Mouse (Mus musculus) heart, embryonic 14.5 days (tissue): ENCODE data around the gene Gse1. TPM values are rescaled to one million over a fixed set of nuclear protein-coding genes. Genes with fewer than 3 reads are reported as not detected.

Experiments used
- ATAC-seq: fragments of 200-750 bp; cut with Nextera tagmentation; 2 replicates; pipeline ENCODE4 v1.8.0; 2017; ENCODE audit warnings: low read depth, moderate TSS enrichment; ENCODE audit not compliant: insufficient number of reproducible peaks, insufficient read depth, low FRiP score
- H3K27ac ChIP-seq, 2 experiments: fragments of 200-500 bp in 1 of 2; fragments of 300-500 bp in 1 of 2; sonication (generic) in 1 of 2; replicated peaks in 1 of 2; 2 replicates each; pipeline ENCODE4 v1.5.1; 2012 to 2014; ENCODE audit warnings: low read depth in 2 of 2, low read length in 2 of 2, control low read depth in 1 of 2, mild to moderate bottlenecking in 1 of 2, mixed read lengths in 1 of 2; ENCODE audit not compliant: control insufficient read depth in 1 of 2, insufficient read depth in 1 of 2
- H3K27me3 ChIP-seq: fragments of 300-500 bp; sonication (generic); 2 replicates; pipeline ENCODE4 v1.6.1; 2014; ENCODE audit warnings: mild to moderate bottlenecking, low read length, control low read depth; ENCODE audit not compliant: control insufficient read depth, insufficient read depth
- H3K36me3 ChIP-seq: fragments of 300-500 bp; sonication (generic); 2 replicates; pipeline ENCODE4 v1.6.1; 2014; ENCODE audit warnings: mild to moderate bottlenecking, control low read depth, low read length, mixed read lengths; ENCODE audit not compliant: control insufficient read depth, insufficient read depth
- H3K4me1 ChIP-seq, 2 experiments: fragments of 200-500 bp in 1 of 2; fragments of 300-500 bp in 1 of 2; sonication (generic) in 1 of 2; 2 replicates each; pipeline ENCODE4 v1.6.1; 2012 to 2014; ENCODE audit warnings: low read length in 2 of 2, control low read depth in 1 of 2, mixed read lengths in 1 of 2; ENCODE audit not compliant: control insufficient read depth in 2 of 2, insufficient read depth in 2 of 2
- H3K4me2 ChIP-seq: fragments of 300-500 bp; sonication (generic); 2 replicates; pipeline ENCODE4 v1.6.1; 2014; ENCODE audit warnings: mild to moderate bottlenecking, low read length
- H3K4me3 ChIP-seq, 2 experiments: fragments of 200-500 bp in 1 of 2; fragments of 300-500 bp in 1 of 2; sonication (generic) in 1 of 2; 2 replicates each; pipeline ENCODE4 v1.5.1; 2012 to 2014; ENCODE audit warnings: low read length in 2 of 2, mild to moderate bottlenecking in 2 of 2, control low read depth in 1 of 2, low read depth in 1 of 2, moderate library complexity in 1 of 2; ENCODE audit not compliant: control insufficient read depth in 1 of 2, insufficient read depth in 1 of 2
- H3K9ac ChIP-seq: fragments of 300-500 bp; sonication (generic); 2 replicates; pipeline ENCODE4 v1.6.1; 2014; ENCODE audit warnings: mild to moderate bottlenecking, low read length
- H3K9me3 ChIP-seq: fragments of 300-500 bp; sonication (generic); 2 replicates; pipeline ENCODE4 v1.6.1; 2016; ENCODE audit warnings: low read length, control low read depth; ENCODE audit not compliant: control insufficient read depth
- WGBS: fragments of 180-500 bp; shearing (Covaris S2); extraction: QIAGEN DNeasy Blood & Tissue Kit; methylation state at CpG from one replicate; pipeline ENCODE4 v1.1.7; 2014; 5-methylcytosine and 5-hydroxymethylcytosine counted together
- polyA plus RNA-seq: library from polyadenylated mRNA; unstranded; fragments of >200 nt; fragmentation: Nextera tagmentation; extraction: Ambion mirVana; gene quantifications from 2 replicates; pipeline ENCODE4 v1.2.1, GENCODE M21; 2014

Gene Gse1
- polyA plus RNA-seq, 1 experiment from 2014 or later: 12.2 TPM

- H3K4me1 ChIP-seq: peaks cover 17 to 30% of the 10 kb centered on the region in 2 experiments
- peaks cover 13% of the 10 kb centered on the region for H3K27me3 ChIP-seq
- H3K9me3 ChIP-seq: no peaks in the 10 kb centered on the region
- H3K4me2 ChIP-seq: no peak overlapping the region
- no peak overlapping the region for H3K4me3 ChIP-seq
- ATAC-seq: no peak
- no peak overlapping the region for H3K27ac ChIP-seq
- no peak overlapping the region for H3K9ac ChIP-seq
- H3K36me3 ChIP-seq: no peaks in the 10 kb centered on the region
- WGBS: 75% methylated on average over 11 of the region's 11 CpGs
Observed at GRCm38 (mm10) chr8:120302941-120303675, 74.9 kb downstream of the Gse1 start.

- H3K9ac ChIP-seq: no peak overlapping the region
- peaks cover 13% of the 10 kb centered on the region for H3K27me3 ChIP-seq
- peaks cover 23 to 39% of the 10 kb centered on the region in 2 experiments for H3K4me1 ChIP-seq
- no peaks in the 10 kb centered on the region for H3K36me3 ChIP-seq
- H3K4me3 ChIP-seq: no peak overlapping the region
- no peaks in the 10 kb centered on the region for H3K9me3 ChIP-seq
- WGBS: 72% methylated on average over 9 of the region's 9 CpGs
- H3K4me2 ChIP-seq: no peak overlapping the region
- H3K27ac ChIP-seq: no peak overlapping the region
- ATAC-seq: no peak
Observed at GRCm38 (mm10) chr8:120304097-120304496, 75.8 kb downstream of the Gse1 start.

GRCm38 (mm10) chr8:120305800-120306385, 77.6 kb downstream of the Gse1 start:
- Histone ChIP-seq H3K27ac (no peak overlapping the region), H3K4me1 (peaks cover 15 to 31% of the 10 kb centered on the region in 2 experiments), H3K36me3 (no peaks in the 10 kb centered on the region), H3K9me3 (no peaks in the 10 kb centered on the region), H3K4me3 (no peak overlapping the region), H3K9ac (no peak overlapping the region), H3K27me3 (peaks cover 13% of the 10 kb centered on the region), H3K4me2 (no peak overlapping the region)
- 74% methylated on average over 10 of the region's 10 CpGs for WGBS
- ATAC-seq: no peak

GRCm38 (mm10) chr8:120307103-120307502, 78.8 kb downstream of the Gse1 start:
- Histone ChIP-seq H3K4me3 (no peak overlapping the region), H3K9me3 (no peaks in the 10 kb centered on the region), H3K27me3 (peaks cover 13% of the 10 kb centered on the region), H3K27ac (no peak overlapping the region), H3K4me2 (peak overlapping the region; percentile 41), H3K9ac (peak overlapping the region; percentile 21; the same call in 1 of the 2 replicates), H3K4me1 (peaks cover 13 to 25% of the 10 kb centered on the region in 2 experiments; a peak in 3 of 4 replicates), H3K36me3 (no peaks in the 10 kb centered on the region)
- 9% methylated on average over 16 of the region's 16 CpGs for WGBS
- ATAC-seq: no peak

GRCm38 (mm10) chr8:120307528-120307927, 79.3 kb downstream of the Gse1 start:
- no peak overlapping the region for H3K4me3 ChIP-seq
- H3K27ac ChIP-seq: no peak overlapping the region
- H3K9ac ChIP-seq: 0 out of 2 replicates have a peak overlapping the region, but pooled peaks have one; percentile 21
- no peak for ATAC-seq
- H3K9me3 ChIP-seq: no peaks in the 10 kb centered on the region
- H3K27me3 ChIP-seq: peaks cover 13% of the 10 kb centered on the region
- H3K4me1 ChIP-seq: peaks cover 13 to 25% of the 10 kb centered on the region in 2 experiments; a peak in 3 of 4 replicates
- H3K36me3 ChIP-seq: no peaks in the 10 kb centered on the region
- WGBS: 49% methylated on average over 11 of the region's 11 CpGs
- peak overlapping the region; percentile 41 for H3K4me2 ChIP-seq

GRCm38 (mm10) chr8:120308131-120308530, 79.9 kb downstream of the Gse1 start:
- Histone ChIP-seq H3K4me3 (no peak overlapping the region), H3K4me1 (peaks cover 13 to 25% of the 10 kb centered on the region in 2 experiments; a peak in 3 of 4 replicates), H3K9me3 (no peaks in the 10 kb centered on the region), H3K27me3 (peaks cover 13% of the 10 kb centered on the region), H3K27ac (no peak overlapping the region), H3K9ac (no peak overlapping the region; the same call in 1 of the 2 replicates), H3K4me2 (no peak overlapping the region), H3K36me3 (no peaks in the 10 kb centered on the region)
- 30% methylated on average over 8 of the region's 8 CpGs for WGBS
- no peak for ATAC-seq

- H3K4me1 ChIP-seq: peaks cover 13 to 25% of the 10 kb centered on the region in 2 experiments; a peak in 3 of 4 replicates
- no peak overlapping the region for H3K4me2 ChIP-seq
- H3K27me3 ChIP-seq: peaks cover 13% of the 10 kb centered on the region
- H3K9me3 ChIP-seq: no peaks in the 10 kb centered on the region
- no peak overlapping the region for H3K27ac ChIP-seq
- no peak for ATAC-seq
- H3K36me3 ChIP-seq: no peaks in the 10 kb centered on the region
- WGBS: 56% methylated on average over 9 of the region's 9 CpGs
- no peak overlapping the region; the same call in 1 of the 2 replicates for H3K9ac ChIP-seq
- no peak overlapping the region for H3K4me3 ChIP-seq
Observed at GRCm38 (mm10) chr8:120308553-120308952, 80.3 kb downstream of the Gse1 start.
